Mouse (Mus musculus): ENCODE results near the gene Atl2.

- no peak for TF ChIP-seq CTCF (IDR thresholded peaks at IDR 0.05; ENCODE audit: low read depth)
- no peak for TF ChIP-seq EP300 (IDR thresholded peaks at IDR 0.05; ENCODE audit: low read depth)
These were observed 23.8 kb upstream of the Atl2 start for GRCm38 (mm10) chr17:79919566-79920350.
